Mouse (Mus musculus): ENCODE results near the gene Plcg2.

GRCm38 (mm10) chr8:117672558-117672957 is 174.5 kb downstream of the Plcg2 start:
- TF ChIP-seq CTCF (IDR thresholded peaks at IDR 0.05; ENCODE audit: low read depth, low read length) = no peak
- TF ChIP-seq GATA1 (IDR thresholded peaks at IDR 0.05; ENCODE audit: borderline replicate concordance, low read length) = no peak
- no peak for TF ChIP-seq POLR2AphosphoS5 (IDR thresholded peaks at IDR 0.05; ENCODE audit: insufficient replicate concordance, low read depth, low read length)
- TF ChIP-seq TAL1 (conservative IDR thresholded peaks at IDR 0.05; ENCODE audit: low read depth, low read length) = no peak

Measured in G1E (cell line).